Mouse (Mus musculus) left cerebral cortex, postnatal 10 days (tissue): ENCODE measurements around the gene Tprg. TPM values are rescaled to one million over a fixed set of nuclear protein-coding genes. Genes with fewer than 3 reads are reported as not detected.

Experiments used
- DNase-seq, 2 experiments: peaks; one replicate each; pipeline ENCODE4 v3.0.0; 2021 to 2022; ENCODE audit warnings: low spot score in 2 of 2, mixed read lengths in 1 of 2; ENCODE audit errors: extremely low spot score in 1 of 2
- intact Hi-C: fragments of 180-260 bp; cut with DNase I; formaldehyde crosslinking; loops from one replicate; pipeline ENCODE4 v1.15.1; 2025
- total RNA-seq, 2 experiments: library from RNA; stranded (reverse); gene quantifications; 2 replicates each; pipeline ENCODE4 v1.2.3; 2021

The Tprg gene
- total RNA-seq, 2 experiments from 2014 or later = not detected

- intact Hi-C loops = no loop called here
- DNase-seq = peak; percentile 18 to 62
These were observed 27.4 kb downstream of the Tprg start for GRCm38 (mm10) chr16:25314006-25314405.

GRCm38 (mm10) chr16:25315090-25315489, 28.5 kb downstream of the Tprg start:
- intact Hi-C loops = no loop called here
- DNase-seq = peak in 1 of 2 experiments; percentile 16

- intact Hi-C loops = no loop called here
- no peak for DNase-seq
These were observed 39.1 kb downstream of the Tprg start for GRCm38 (mm10) chr16:25325631-25326238.

GRCm38 (mm10) chr16:25333279-25334219, 46.9 kb downstream of the Tprg start:
- DNase-seq = no peak
- intact Hi-C loops = no loop called here

- intact Hi-C loops = no loop called here
- DNase-seq = no peak
These were observed 48.6 kb downstream of the Tprg start for GRCm38 (mm10) chr16:25335058-25335703.

GRCm38 (mm10) chr16:25349626-25350025, 63.0 kb downstream of the Tprg start:
- intact Hi-C loops = loop anchor here (2.0 to 10.0 kb wide), 2 partner anchors 275 to 1365 kb away; no protein-coding TSS in a partner anchor
- DNase-seq = peak; percentile 59 to 77

GRCm38 (mm10) chr16:25367834-25368233, 81.2 kb downstream of the Tprg start:
- DNase-seq = no peak
- intact Hi-C loops = no loop called here

- DNase-seq = no peak
- intact Hi-C loops = loop anchor here (10.0 kb wide), 2 partner anchors 165 to 215 kb away; no protein-coding TSS in a partner anchor
These were observed 83.4 kb downstream of the Tprg start for GRCm38 (mm10) chr16:25369984-25370412.

- intact Hi-C loops = loop anchor here (10.0 kb wide), 2 partner anchors 161 to 211 kb away; no protein-coding TSS in a partner anchor
- no peak for DNase-seq
These were observed 87.5 kb downstream of the Tprg start for GRCm38 (mm10) chr16:25374121-25374520.

GRCm38 (mm10) chr16:25374775-25375174, 88.2 kb downstream of the Tprg start:
- no peak for DNase-seq
- intact Hi-C loops = loop anchor here (5.0 to 10.0 kb wide), 3 partner anchors 160 to 578 kb away; no protein-coding TSS in a partner anchor

GRCm38 (mm10) chr16:25376720-25377373, 90.2 kb downstream of the Tprg start:
- intact Hi-C loops = loop anchor here (5.0 to 10.0 kb wide), 3 partner anchors 158 to 575 kb away; no protein-coding TSS in a partner anchor
- peak; percentile 68 to 76 for DNase-seq

GRCm38 (mm10) chr16:25377695-25378094, 91.1 kb downstream of the Tprg start:
- intact Hi-C loops = loop anchor here (5.0 to 10.0 kb wide), 3 partner anchors 157 to 575 kb away; no protein-coding TSS in a partner anchor

GRCm38 (mm10) chr16:25385498-25386192, 99.0 kb downstream of the Tprg start:
- intact Hi-C loops = no loop called here
- no peak for DNase-seq

More at GRCm38 (mm10) chr16:25377695-25378094, 91.1 kb downstream of the Tprg start:
- no peak for DNase-seq

- intact Hi-C loops = no loop called here
- DNase-seq = no peak
These were observed 108.1 kb downstream of the Tprg start for GRCm38 (mm10) chr16:25394676-25395075.

GRCm38 (mm10) chr16:25404156-25404555, 117.5 kb downstream of the Tprg start:
- intact Hi-C loops = no loop called here
- DNase-seq = no peak

GRCm38 (mm10) chr16:25407204-25407886, 120.7 kb downstream of the Tprg start:
- intact Hi-C loops = no loop called here
- DNase-seq = no peak

GRCm38 (mm10) chr16:25408032-25408431, 121.4 kb downstream of the Tprg start:
- intact Hi-C loops = no loop called here
- no peak for DNase-seq
